Mouse (Mus musculus) spleen, postnatal 10 days (tissue): Measurements from ENCODE around the gene Actn1.

Experiments
- DNase-seq, 2 experiments: peaks; one replicate each; pipeline ENCODE4 v3.0.0; 2021 to 2022; ENCODE audit warnings: low spot score in 2 of 2

The Actn1 gene

DNA sequence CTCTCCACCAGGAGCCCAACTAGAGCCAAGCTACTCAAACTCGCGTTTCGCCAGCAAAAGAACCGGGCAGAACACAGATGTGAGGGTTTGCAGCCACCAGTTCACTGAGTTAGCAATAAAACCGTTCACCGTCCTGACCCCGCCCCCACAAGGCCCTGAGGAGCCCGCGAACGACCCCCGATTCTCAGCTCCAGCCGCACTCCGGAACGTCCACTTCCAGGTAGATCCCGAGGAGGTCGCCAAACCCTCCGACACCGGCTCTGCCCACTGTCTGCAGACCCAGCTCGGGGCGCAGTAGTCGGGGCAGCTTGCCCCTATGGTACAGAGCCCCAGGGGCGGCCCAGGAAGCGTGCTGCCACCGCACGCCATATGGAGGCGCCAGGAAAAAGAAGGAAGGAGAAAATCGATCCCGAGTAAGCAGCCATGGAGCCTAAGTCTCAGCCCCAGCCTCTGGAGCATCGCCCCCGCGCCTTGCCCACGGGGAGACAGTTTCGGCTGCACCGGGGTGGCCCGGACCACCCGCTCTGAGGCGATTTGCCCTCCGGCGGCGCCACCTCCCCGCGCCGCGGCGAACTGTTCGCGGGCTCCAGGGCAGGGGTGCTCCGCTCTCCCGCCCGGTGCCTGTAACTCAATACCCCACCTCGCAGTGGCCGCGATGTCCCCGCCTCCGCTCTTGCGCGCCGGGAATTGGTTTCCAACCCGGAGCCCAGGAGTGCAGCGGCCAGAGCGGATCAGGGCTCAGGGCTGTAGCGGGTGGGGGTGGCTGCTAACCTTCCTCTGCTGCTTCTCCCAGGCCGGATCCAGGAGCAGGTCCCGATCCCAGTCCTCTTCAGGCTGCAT lies 735 bp downstream of the Actn1 start:
- DNase-seq, result peak; percentile 36 to 47

DNA sequence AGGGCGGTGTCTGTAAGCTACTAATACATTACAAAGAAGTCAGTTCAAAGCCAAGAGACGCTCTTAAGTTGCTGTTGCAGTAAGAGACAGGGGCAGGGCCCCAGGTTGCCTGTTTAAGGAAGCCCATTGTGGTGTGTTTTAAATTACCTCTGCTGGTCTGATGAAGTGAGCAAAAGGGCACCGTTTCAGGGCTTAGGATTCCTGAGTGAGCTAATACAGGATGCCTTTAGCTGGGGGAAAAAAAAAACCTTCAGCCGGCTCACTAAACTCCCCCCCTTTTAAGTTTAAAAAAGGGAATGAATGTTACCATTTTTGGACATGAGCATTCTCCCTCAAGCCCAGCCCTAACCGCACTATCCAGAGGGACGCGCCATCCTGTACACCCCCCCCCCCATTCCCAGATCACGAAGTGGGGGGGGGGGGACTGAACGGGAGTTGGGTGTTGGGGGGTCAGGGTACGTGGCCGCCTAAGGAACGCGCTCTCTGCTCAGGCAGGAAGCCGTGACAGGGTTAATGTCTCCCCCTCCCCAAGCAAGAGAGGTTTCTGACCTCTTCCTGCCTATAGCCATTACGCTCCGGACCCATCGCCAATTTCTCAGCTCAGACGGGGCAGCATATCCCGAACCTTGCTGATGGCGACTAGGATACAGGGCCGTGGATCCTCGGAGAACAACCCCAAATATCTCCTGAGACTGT lies 1.5 kb downstream of the Actn1 start:
- DNase-seq, result no peak

DNA sequence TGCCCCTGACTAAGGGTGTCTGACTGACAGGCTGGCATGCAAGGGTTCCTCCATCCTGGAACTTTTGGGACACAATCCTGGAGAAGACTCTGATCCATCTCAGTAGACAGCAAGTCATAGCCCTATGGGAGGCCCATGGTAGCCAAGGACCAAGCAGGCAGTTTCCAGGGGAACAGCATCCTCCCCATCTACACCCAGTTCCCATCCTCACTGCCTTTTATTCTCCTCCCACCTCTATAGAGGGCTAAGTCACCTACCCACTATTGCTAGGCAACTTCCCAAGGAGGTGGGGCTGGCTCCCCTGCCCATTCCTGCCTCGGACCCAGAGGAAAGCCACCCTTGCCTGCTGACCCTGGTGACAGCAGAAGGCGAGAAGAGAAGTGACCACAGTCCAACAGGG lies 8.2 kb downstream of the Actn1 start:
- DNase-seq, result no peak

DNA sequence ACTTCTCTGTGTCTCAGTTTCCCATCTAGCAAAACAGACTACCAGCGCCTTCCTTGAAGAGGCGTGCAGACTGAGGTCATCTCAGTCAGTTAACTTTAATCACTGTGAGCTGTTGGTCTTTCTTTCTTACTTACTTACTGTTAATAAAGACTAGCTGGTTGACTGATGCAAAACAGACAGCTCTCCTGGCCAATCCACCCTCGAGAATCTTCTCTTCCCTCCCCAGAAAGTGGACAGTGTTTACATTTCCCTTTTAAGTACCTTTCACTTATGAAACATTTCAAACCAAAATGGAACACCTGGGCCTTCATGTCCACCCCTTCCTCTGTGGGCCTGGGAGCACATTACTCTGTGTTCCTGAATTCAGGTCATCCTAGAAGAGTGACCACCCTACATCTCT lies 8.6 kb downstream of the Actn1 start:
- no peak for DNase-seq

DNA sequence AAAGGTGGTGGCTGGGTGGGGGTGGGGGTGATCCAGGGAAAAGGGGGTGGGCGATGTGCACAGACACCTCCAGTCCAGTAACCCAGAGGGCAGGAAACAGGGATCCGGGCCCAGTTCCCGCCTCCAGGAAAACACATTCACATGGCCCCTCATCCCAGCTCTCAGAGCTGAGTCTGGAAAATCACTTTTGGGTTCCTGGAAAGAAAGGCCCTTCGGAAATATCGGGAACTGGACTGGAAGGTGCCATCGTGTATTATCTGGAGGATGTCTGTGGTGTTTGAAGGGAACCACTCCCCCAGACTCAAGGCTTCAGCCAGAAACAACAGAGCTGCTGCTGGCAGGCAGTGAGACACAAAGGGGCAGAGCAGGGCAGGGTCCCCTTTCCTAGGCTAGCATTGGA lies 10.6 kb downstream of the Actn1 start:
- DNase-seq, result no peak

DNA sequence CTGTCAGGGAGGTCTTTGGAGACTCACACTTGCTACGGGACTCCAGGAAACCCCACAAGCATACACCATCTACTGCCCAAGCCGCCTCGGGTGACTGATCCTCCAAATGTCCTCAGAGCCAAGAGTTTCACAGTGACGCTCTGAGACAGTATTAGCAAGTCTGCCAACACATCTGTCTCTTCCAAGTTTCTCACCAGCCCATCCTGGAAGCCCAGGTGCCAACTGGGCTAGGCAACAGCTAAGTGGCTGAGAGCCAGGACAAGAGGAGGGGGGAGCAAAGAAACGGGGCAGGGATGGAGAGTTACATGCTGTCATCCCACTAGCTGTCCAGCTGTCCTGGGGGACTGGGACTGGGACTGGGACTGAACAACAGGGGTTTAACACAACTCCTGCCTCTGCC lies 13.1 kb downstream of the Actn1 start:
- no peak for DNase-seq

DNA sequence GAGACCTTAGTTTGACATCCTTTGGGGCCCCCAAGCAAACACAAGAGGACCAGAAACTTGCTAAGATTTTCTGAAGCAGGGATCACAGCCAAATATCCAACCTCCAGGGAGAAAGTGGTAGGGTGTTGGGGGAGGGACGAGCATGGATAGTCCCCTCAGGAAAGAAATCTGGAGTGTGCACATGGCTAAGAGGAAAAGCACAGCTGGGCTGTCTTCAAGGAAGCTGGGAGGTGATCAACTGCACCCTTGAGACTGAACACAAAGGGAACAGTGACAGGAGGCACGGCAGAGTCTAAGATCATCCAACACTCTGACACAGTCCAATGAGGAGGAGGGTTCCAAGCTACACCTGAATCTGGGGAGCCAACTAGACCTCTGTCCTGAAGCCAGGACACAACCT lies 13.7 kb downstream of the Actn1 start:
- DNase-seq, result no peak

DNA sequence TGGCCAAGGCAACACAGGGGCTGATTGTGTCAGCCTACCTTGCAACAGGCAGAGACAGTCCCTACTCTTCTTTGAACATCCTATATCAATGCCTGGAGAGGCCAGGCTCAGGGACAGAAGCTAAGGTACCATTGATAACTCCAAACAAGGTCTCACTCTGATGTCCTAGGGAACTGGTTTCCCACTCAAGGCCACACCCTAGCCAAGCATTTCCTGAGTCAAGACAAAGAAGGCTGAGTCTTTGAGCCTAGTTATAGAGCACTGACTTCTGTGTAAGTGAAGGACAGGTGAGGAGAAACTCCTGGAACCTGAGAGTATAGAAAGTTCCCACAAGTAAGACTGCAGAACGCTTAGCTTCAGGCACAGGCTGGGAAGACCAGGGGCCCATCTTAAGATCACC lies 15.4 kb downstream of the Actn1 start:
- no peak for DNase-seq

DNA sequence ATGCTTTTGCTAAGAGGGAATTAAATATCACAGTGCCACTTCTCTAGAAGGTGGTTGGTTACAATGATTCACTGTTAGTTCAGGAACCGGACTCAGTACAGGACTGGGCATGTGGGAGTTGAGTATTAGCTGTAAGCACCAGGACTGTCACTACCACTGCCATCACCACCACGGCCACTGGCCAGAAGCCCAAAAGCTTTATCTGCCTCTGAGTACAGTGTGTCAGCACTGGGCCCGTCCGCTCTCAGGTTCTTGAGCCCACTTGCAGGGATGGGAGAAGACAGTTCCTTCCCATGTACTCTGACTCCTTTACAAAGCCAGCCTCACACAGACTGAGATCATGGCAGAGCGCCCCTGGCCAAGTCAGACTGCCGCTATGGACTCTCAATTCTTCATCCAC lies 16.0 kb downstream of the Actn1 start:
- no peak for DNase-seq

DNA sequence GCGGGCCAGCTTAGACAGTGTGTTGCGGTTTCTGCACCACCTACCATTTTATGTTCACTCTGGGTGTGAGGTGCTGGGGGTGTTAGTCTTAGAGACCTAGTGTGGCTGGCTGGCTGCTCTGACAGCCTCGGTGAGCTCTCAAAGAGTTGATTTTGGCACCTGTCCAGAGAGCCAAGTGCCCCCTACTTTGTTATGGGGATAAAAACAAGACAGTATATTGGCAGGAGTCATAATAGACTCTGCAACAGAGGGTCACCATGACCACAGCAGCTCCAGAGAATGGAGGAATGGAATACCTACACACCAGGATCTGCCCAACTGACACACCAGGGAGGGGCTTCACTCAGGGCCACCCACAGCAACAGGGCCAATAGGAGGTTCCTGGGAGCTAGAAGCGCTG lies 16.8 kb downstream of the Actn1 start:
- DNase-seq, result no peak

DNA sequence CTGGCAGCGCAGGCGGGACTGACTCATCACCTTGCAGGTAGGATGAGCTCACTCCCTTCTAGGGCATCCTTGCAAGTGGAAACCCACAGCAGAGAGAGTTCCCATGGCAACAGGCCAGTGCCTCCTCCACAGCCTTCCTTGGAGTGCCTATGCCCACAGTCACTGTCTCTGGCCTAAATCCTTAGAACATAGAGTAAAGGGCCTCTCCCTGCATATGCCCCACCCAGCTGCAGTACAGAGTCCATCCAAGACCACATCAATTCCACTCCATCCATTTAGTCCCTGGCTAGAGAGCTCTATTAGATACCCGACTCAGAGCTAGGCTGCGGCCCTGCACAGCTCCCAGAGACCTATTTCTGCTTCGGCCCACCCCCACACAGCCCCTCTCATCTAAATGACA lies 20.7 kb downstream of the Actn1 start:
- DNase-seq, result no peak

DNA sequence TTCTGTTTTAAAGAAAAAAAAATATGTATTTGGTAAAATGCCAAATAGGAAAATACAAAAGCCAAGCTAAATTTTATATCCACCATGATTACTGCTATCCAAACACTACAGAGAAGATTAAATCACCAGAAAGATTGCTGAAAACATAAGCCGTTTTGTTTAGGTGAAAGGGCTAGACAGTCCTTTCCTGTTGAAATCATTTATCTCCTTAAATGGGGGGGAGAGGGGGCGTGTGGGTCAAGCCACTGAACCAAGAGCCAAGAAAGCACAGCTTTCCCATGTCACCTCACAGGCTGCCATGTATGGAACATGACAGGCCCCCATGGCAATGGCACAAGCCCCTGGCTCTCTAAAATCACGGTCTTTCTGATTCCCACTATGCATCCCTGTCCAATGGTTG lies 21.6 kb downstream of the Actn1 start:
- no peak for DNase-seq

DNA sequence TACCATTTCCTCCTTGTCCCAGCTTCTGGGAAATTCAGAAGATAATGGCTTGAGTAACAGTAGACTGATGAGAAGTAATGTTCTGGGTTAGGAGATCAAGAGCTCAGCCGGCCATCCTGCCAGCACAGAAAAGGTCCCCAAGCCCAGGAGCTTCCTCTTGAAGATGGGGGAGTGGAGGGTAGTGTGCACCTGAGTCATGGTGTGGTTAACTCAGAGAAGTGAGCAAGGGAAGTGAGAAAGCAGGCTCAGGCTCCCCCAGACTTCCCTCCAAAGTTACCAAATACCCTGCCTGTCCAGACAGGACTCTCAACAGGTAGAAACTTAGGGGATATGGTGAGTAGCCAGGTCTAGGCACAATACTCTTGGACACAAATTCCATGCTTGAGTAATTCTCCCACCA lies 24.9 kb downstream of the Actn1 start:
- DNase-seq, result peak in 1 of 2 experiments; percentile 34

DNA sequence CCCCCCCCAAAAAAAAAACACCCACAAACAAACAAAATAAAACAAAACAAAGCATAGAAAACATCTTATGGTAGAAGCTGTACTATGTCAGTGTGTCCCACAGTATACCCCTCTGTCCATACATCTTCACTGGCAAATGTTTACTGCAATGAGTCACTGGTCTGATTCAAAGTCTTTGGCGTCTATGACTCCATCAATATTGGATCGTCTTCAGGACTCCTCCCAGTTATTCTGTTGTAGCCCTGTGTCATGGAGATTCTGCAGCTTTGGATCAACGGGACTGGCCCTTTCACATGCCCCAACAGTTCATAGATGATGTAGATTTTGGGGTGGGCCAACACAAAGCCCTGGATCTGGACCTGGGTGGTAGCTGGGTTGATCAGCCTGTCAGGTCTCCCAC lies 25.9 kb downstream of the Actn1 start:
- no peak for DNase-seq

DNA sequence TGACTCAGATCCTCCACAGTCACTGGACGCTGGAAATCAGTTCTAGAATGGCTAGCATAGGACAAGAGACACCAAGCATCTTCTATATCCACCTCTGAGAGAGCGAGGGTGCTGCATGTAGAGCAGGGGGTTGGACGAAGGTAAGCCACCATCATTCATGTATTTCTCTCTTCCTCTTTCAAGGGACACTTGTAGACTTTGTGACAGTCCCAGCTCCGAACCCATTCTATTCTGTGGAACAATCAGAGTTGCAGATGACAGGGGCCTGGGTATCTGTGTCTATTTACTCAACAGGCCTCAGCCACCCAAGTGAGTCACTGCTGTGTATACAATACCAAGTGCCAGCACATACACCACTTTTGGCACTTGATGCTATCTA lies 27.3 kb downstream of the Actn1 start:
- no peak for DNase-seq

DNA sequence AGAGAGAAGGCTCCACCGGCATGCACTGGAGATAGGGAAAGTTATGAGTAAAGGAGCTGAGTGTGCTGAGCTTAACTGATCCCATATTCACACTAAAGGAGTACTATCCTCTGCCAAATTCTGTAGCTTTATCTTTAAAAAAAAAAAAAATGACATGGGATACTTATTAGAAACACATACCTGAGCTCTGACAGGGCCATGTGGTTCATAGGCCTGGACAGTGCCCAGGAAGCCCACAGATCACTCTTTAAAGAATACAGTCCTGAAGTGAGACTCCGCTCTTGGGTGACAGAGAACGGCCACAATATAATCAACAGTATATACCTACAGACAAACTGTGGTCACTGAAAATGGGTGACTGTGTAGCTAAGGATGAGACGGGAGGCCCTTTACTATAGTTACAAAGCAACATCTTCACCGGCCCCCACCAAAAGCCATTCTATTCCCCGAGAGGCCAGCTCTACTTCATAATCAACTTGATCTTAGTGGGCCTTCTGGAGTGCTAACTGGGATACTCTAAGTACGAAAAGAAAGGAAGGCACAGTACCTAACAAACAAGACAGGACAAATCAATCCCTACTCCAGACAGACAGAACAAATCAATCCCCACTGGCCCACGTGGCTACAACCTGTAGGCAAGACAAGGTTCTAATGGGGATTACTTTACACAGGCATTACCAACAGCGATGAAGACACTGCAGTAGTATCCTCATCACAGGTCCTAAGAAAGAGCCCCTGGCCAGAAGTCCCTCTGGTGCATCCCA lies 27.9 kb downstream of the Actn1 start:
- no peak for DNase-seq

DNA sequence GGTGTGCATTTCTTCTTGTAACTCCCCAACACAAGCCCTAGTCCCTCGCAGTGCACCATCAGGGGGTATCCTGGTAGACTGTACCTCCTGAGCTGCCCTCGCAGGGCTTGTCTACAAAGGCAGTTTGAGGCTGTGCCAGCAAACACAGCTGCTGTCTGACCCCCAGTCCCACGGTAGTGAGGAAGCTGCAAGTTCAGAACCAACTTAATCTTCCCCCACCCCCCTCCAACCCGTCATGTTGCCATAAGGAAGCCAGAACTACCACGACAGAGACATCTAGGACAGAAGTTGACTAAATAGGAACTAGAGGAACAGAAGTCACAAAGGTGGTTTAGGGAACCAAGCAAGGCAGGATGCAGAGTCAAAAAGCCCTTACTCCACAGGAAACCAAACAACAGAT lies 28.9 kb downstream of the Actn1 start:
- DNase-seq, result no peak

DNA sequence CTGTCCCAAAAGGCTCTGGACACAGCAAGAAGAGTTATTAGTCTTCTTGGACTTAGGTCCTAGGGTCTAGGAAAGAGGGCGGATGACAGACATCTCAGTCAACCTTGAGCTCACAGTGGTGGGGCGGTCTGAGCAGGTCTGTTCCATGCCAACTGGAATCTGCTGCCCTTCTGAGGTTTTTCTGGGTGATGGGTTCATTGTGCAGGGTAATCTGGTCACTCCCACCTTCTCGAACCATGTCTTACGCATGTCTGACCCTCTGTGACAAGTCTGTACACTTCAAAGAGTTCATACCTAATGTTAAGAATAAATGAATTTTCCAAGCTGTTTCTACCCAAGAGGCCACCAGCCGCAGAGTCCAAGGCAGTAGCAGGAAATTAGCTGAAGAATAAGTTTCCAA lies 29.3 kb downstream of the Actn1 start:
- DNase-seq, result no peak

DNA sequence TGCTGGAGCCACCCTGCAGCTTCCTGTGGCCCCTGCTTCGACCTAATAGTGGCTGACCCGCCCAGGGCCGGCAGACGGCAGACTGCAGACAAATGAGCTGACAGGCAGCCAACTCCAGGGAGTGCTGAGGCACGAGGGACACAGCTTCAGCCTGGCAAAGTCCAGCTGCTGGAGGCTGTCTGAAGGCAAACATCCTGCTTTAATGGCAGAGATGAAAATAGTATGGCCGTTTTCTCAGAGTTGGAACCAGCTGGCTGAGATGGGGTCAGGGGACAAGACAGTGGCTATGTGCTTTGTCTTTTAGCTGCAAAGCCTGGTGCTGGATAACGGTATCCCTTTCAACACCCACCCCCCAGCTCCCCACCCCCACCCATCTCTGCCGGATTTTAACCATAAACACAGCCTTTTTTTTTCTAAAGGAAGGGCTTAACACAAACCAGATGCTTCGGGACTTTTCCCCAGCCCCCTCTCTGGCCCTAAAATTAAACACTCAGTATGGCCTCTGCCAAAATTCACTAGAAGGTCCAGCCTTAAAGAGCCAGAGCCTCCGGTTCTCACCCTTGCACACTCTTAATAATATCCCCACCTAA lies 30.0 kb downstream of the Actn1 start:
- peak in 1 of 2 experiments; percentile 46 for DNase-seq

DNA sequence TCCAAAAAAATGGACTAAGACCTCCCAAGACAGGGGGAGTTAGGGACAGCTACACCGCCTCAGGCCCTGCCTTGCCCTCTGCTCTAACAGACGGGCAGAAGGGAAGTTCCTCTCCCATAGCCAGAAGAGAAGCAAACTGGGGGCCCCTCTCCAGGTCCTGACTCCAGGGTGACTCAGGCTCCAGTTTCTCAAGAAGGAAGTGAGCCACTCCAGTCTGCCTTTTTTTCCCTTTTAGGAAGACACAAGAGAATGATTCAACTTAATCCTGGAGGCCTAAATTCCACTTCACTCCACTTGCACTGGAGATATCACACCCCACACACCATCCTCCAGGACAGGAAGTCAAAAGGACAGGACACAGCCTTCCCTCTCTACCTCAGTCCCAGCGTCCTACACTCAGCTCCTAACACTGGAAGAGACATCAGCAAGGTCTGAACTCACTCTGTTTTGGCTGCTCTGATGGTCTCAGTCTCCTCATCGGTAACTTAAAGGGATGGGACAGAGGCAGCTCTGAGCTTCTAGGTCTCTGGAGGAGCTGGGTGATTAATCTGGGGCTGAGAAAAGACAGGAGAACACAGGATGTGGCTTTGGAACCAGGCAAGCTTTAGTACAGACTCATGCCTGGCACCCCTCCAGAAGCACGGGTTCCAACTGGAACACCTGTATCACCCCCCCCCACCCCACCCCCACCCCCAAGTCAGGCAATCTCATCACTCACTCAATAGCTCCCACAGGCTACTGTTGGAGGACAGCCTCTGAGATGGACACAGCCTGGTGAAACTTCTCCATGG lies 31.0 kb downstream of the Actn1 start:
- DNase-seq, result no peak

DNA sequence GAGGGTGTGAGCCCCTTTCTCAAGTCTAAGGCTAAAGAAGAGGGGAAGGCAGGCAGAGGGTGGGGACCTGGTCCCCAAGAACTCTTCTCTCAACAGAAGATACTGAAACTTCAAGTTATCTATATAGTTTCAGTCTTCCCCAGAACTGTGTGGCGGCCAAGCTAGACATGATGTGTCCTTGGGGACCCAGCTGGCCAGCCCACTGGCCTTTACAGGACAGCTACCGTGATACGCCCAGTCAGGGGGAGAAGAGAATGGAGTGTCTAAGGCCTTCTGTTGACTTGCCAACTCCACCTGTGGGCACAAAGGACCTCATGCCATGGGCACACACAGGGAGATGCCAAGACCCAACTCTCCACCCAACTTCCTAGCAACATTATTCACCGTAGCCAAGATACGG lies 31.8 kb downstream of the Actn1 start:
- DNase-seq, result no peak

DNA sequence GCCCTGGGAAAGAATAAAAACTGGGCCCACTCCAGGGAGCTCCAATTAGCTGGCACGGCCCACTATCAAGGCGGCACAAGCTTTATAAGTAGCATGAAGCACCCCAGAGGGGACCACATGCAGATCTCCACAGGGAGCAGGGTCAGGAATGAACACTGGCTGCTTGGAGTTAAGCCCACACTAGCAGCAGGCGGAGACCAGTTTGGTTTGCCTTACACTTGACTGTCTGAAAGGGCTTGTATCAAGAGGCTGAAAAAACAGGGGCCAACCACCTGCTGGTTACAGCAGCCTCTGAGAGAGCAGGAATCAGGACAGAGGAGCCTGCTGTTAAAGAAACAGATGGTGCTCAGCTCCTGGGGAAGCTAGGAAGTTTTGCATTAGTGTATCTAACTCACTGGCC lies 32.3 kb downstream of the Actn1 start:
- no peak for DNase-seq
